Mouse (Mus musculus): Measurements from ENCODE around the gene Stim2.

- TF ChIP-seq POLR2A (IDR thresholded peaks at IDR 0.05; ENCODE audit: insufficient read length, low read depth) (no peak), CEBPB (IDR thresholded peaks at IDR 0.05; ENCODE audit: insufficient read depth, poor library complexity, severe bottlenecking) (no peak), POLR2AphosphoS2 (IDR thresholded peaks at IDR 0.05; ENCODE audit: insufficient read length, low read depth) (no peak), USF1 (IDR thresholded peaks at IDR 0.05; ENCODE audit: low read depth) (no peak), MAX (IDR thresholded peaks at IDR 0.05; ENCODE audit: low read depth) (no peak), E2F4 (IDR thresholded peaks at IDR 0.05; ENCODE audit: insufficient read depth) (no peak), MYOD1 (IDR thresholded peaks at IDR 0.05; ENCODE audit: control insufficient read depth in 1 of 3, insufficient read length in 2 of 3, low read depth in 2 of 3) (no peak), MYOG (IDR thresholded peaks at IDR 0.05; ENCODE audit: control insufficient read depth in 1 of 3, insufficient read depth in 1 of 3, insufficient read length in 2 of 3, low read depth in 2 of 3) (no peak), SRF (IDR thresholded peaks at IDR 0.05; ENCODE audit: control insufficient read depth, insufficient read length, low read depth) (no peak), TCF12 (IDR thresholded peaks at IDR 0.05; ENCODE audit: insufficient read depth, poor library complexity, severe bottlenecking) (no peak), REST (IDR thresholded peaks at IDR 0.05; ENCODE audit: insufficient read depth, insufficient read length) (no peak)
These were observed 9.3 kb downstream of the Stim2 start for GRCm38 (mm10) chr5:54007617-54008016.

All from myocyte (in vitro differentiated cells).